Mouse (Mus musculus) hindbrain, embryonic 13.5 days (tissue): Measurements from ENCODE around the gene Cox17. TPM values are rescaled to one million over a fixed set of nuclear protein-coding genes. Genes with fewer than 3 reads are reported as not detected.

ENCODE experiments used
- ATAC-seq: fragments of 200-750 bp; cut with Nextera tagmentation; 2 replicates; pipeline ENCODE4 v1.8.0; 2017; ENCODE audit warnings: moderate TSS enrichment; ENCODE audit not compliant: low FRiP score
- H3K27ac ChIP-seq: fragments of 300-500 bp; sonication (generic); 2 replicates; pipeline ENCODE4 v1.5.1; 2015; ENCODE audit warnings: inconsistent platforms, mild to moderate bottlenecking, moderate library complexity
- H3K27me3 ChIP-seq: fragments of 300-500 bp; sonication (generic); 2 replicates; pipeline ENCODE4 v1.6.1; 2015; ENCODE audit warnings: mild to moderate bottlenecking, inconsistent platforms
- H3K36me3 ChIP-seq: fragments of 300-500 bp; sonication (generic); 2 replicates; pipeline ENCODE4 v1.6.1; 2015; ENCODE audit warnings: mild to moderate bottlenecking, inconsistent platforms
- H3K4me1 ChIP-seq: fragments of 300-500 bp; sonication (generic); replicated peaks from 2 replicates; pipeline ENCODE4 v1.6.1; 2015; ENCODE audit warnings: inconsistent platforms
- H3K4me2 ChIP-seq: fragments of 300-500 bp; sonication (generic); 2 replicates; pipeline ENCODE4 v1.6.1; 2015; ENCODE audit warnings: inconsistent platforms, mild to moderate bottlenecking, moderate library complexity
- H3K4me3 ChIP-seq: fragments of 300-500 bp; sonication (generic); 2 replicates; pipeline ENCODE4 v1.5.1; 2015; ENCODE audit warnings: mild to moderate bottlenecking, inconsistent platforms
- H3K9ac ChIP-seq: fragments of 300-500 bp; sonication (generic); 2 replicates; pipeline ENCODE4 v1.6.1; 2015; ENCODE audit warnings: mild to moderate bottlenecking, inconsistent platforms
- H3K9me3 ChIP-seq: fragments of 300-500 bp; sonication (generic); 2 replicates; pipeline ENCODE4 v1.6.1; 2016; ENCODE audit warnings: inconsistent platforms
- WGBS: fragments of 180-500 bp; shearing (Covaris S2); methylation state at CpG from one replicate; pipeline ENCODE4 v1.1.7; 2015; 5-methylcytosine and 5-hydroxymethylcytosine counted together
- polyA plus RNA-seq: library from polyadenylated mRNA; unstranded; fragments of >200 nt; fragmentation: Nextera tagmentation; extraction: Ambion mirVana; gene quantifications from 2 replicates; pipeline ENCODE4 v1.2.1, GENCODE M21; 2015

Cox17 gene
- 98.7 and 106 TPM in 2 replicates for polyA plus RNA-seq

- Histone ChIP-seq H3K27me3 (no peaks in the 10 kb centered on the region), H3K27ac (peak within 1 kb of the TSS; percentile 88), H3K9ac (peak within 1 kb of the TSS; percentile 87), H3K4me3 (peak within 1 kb of the TSS; percentile 75), H3K4me2 (peak within 1 kb of the TSS; percentile 78), H3K36me3 (peaks cover 28% of the 10 kb centered on the region), H3K9me3 (no peaks in the 10 kb centered on the region), H3K4me1 (peaks cover 16% of the 10 kb centered on the region)
- WGBS = 4% methylated on average over 35 of the region's 35 CpGs
- peak; percentile 97 for ATAC-seq
Observed at GRCm38 (mm10) chr16:38346529-38347325, at the start of gene Cox17, which contains the start of gene Gm21987. Gene Cox17 (plus strand): TSS chr16:38346991. Gene Gm21987 (plus strand): TSS chr16:38347040.

- WGBS = 92% methylated on average over 6 of the region's 6 CpGs
Observed at GRCm38 (mm10) chr16:38298410-38298809, 48.4 kb upstream of the Cox17 start.

GRCm38 (mm10) chr16:38302367-38302766, 44.4 kb upstream of the Cox17 start:
- Histone ChIP-seq H3K4me1 (peaks cover 9% of the 10 kb centered on the region), H3K9ac (no peak overlapping the region), H3K36me3 (no peaks in the 10 kb centered on the region), H3K9me3 (no peaks in the 10 kb centered on the region), H3K4me3 (no peak overlapping the region), H3K27me3 (no peaks in the 10 kb centered on the region), H3K4me2 (no peak overlapping the region), H3K27ac (no peak overlapping the region)
- no peak for ATAC-seq
- 92% methylated on average over 13 of the region's 13 CpGs for WGBS

More at GRCm38 (mm10) chr16:38298410-38298809, 48.4 kb upstream of the Cox17 start:
- no peaks in the 10 kb centered on the region for H3K9me3 ChIP-seq
- H3K4me1 ChIP-seq = no peaks in the 10 kb centered on the region
- no peak overlapping the region for H3K4me3 ChIP-seq
- H3K27ac ChIP-seq = no peak overlapping the region
- no peak overlapping the region for H3K4me2 ChIP-seq
- no peaks in the 10 kb centered on the region for H3K36me3 ChIP-seq
- no peaks in the 10 kb centered on the region for H3K27me3 ChIP-seq
- no peak overlapping the region for H3K9ac ChIP-seq
- ATAC-seq = no peak

DNA sequence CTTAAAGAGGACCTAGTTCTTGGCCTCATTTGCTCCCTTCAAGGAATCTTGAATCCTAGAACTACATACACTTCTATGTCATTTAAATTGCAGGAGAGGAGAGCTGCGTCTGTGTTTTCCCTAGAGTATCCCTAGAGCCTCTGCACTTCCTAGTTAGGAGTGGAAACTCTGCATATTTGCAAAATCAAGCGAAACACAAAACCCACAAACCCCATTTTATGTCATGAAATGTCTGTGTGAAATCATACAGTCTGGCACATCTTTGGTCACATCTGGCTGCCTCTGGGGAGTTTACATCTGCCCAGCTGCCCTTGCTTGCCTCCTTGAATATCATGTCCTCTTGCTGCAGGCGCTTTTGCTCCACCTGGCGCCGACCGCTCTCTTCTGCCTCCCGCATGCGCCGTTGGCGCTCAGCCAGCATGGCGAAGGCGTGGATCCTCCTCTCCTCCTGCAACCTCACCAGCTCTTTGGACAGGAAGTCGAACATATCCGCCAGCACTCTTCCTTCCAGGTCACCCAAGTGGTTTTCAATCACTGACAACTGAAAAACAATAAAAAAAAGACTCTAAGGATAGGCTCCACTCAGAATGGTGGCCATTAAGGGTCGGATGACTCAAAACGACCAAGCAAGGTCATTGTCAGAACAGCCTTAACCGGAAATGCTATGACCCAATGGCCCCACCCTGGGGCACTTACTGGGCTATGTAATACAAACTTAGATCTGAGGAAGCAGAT, 42.2 kb upstream of the Cox17 start:
- H3K27me3 ChIP-seq = no peaks in the 10 kb centered on the region
- no peak for ATAC-seq
- H3K36me3 ChIP-seq = no peaks in the 10 kb centered on the region
- H3K4me1 ChIP-seq = peaks cover 18% of the 10 kb centered on the region
- 80% methylated on average over 17 of the region's 17 CpGs for WGBS
- no peak overlapping the region for H3K4me2 ChIP-seq
- no peak overlapping the region for H3K4me3 ChIP-seq
- no peaks in the 10 kb centered on the region for H3K9me3 ChIP-seq
- H3K27ac ChIP-seq = no peak overlapping the region
- no peak overlapping the region for H3K9ac ChIP-seq

DNA sequence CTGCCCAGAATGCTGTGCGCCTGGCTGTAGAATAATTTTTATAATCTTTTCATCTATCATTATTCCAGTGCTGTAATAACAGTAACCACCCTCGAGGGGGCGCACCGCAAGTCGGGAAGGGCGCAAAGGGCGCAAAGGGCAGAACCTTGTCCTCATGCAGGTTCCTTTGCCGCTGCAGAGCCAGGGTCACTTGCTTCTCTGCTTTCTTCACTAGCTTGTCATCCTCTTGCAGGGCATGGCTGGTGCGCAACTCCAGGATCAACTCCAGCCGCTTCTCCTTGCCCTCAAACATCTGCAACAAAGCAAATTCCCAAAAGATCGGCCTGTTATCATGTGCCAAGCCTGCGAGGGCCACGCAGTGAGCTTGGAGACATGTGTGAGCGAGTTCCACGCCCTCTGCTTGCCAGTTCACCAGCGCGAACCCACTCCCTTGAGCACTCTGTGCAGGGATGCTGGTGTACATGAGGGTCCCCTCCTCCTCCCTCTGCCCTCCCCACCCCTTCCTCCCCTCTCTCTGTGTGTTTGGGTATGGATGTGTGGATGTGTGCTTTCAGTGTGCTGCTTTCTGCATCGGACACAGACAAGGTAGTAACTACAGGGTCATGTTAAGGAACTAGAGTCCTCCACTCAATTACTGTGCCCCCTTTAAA, 40.1 kb upstream of the Cox17 start:
- peak; percentile 54; the same call in 1 of the 2 replicates for ATAC-seq
- H3K9me3 ChIP-seq = no peaks in the 10 kb centered on the region
- no peak overlapping the region for H3K27ac ChIP-seq
- no peak overlapping the region for H3K4me2 ChIP-seq
- H3K4me3 ChIP-seq = no peak overlapping the region
- peaks cover 18% of the 10 kb centered on the region for H3K4me1 ChIP-seq
- no peaks in the 10 kb centered on the region for H3K36me3 ChIP-seq
- H3K9ac ChIP-seq = no peak overlapping the region
- WGBS = 50% methylated on average over 18 of the region's 18 CpGs
- H3K27me3 ChIP-seq = no peaks in the 10 kb centered on the region

DNA sequence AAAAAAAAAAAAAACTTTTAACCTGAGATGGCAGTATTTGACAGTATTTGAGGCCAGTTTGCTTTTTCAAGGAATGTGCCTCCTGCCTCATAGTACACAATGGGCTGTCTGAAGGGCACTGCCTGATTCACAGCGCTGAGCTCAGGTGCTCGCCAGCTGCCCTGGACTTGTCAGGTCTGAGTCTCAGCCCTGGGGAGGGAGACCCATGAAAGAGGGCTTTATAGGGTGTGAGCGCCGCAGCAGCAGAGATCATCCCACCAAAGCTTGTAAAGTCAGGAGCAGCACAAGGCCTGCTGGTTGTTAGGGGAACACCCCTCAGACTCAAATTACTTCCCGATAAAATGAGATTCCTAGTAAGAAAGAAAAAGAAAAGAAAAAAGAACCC, 39.6 kb upstream of the Cox17 start:
- Histone ChIP-seq H3K4me1 (peaks cover 18% of the 10 kb centered on the region), H3K4me2 (no peak overlapping the region), H3K27ac (no peak overlapping the region), H3K9ac (no peak overlapping the region), H3K36me3 (no peaks in the 10 kb centered on the region), H3K9me3 (no peaks in the 10 kb centered on the region), H3K27me3 (no peaks in the 10 kb centered on the region), H3K4me3 (no peak overlapping the region)
- 0 out of 2 replicates have a peak, but pooled peaks have one; percentile 52 for ATAC-seq
- 25% methylated on average over 5 of the region's 5 CpGs for WGBS

GRCm38 (mm10) chr16:38307651-38308050, 39.1 kb upstream of the Cox17 start:
- no peaks in the 10 kb centered on the region for H3K36me3 ChIP-seq
- no peaks in the 10 kb centered on the region for H3K9me3 ChIP-seq
- no peak for ATAC-seq
- no peak overlapping the region for H3K4me3 ChIP-seq
- H3K27ac ChIP-seq = no peak overlapping the region
- 0 out of 2 replicates have a peak overlapping the region, but pooled peaks have one; percentile 8 for H3K4me2 ChIP-seq
- WGBS = 53% methylated on average over 7 of the region's 7 CpGs
- peak overlapping the region; percentile 46; the same call in 1 of the 2 replicates for H3K9ac ChIP-seq
- no peaks in the 10 kb centered on the region for H3K27me3 ChIP-seq
- H3K4me1 ChIP-seq = peaks cover 18% of the 10 kb centered on the region

DNA sequence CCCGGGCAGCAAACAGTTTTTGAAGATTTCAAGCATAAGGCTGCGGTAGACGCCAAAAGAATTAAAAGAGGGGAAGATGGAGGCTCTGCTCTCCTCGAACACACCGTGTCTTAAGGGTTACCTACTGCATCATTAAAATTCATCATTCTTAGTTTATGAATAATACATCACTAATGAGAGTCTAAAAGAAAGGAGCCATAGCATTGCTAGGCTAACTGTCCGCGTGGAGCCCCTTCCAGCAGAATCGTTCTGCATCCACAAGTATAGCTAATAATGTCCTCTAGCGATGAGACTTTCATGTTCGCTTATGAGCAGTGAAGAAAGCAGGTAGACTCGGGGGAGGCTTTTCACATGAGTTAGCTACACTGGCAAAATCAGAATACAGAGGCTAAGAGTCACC, 38.6 kb upstream of the Cox17 start:
- peaks cover 18% of the 10 kb centered on the region for H3K4me1 ChIP-seq
- peak overlapping the region; percentile 46; the same call in 1 of the 2 replicates for H3K9ac ChIP-seq
- 0 out of 2 replicates have a peak overlapping the region, but pooled peaks have one; percentile 8 for H3K4me2 ChIP-seq
- H3K36me3 ChIP-seq = no peaks in the 10 kb centered on the region
- no peaks in the 10 kb centered on the region for H3K27me3 ChIP-seq
- 66% methylated on average over 11 of the region's 11 CpGs for WGBS
- H3K4me3 ChIP-seq = no peak overlapping the region
- no peak for ATAC-seq
- H3K9me3 ChIP-seq = no peaks in the 10 kb centered on the region
- H3K27ac ChIP-seq = no peak overlapping the region

- Histone ChIP-seq H3K9me3 (no peaks in the 10 kb centered on the region), H3K36me3 (no peaks in the 10 kb centered on the region), H3K4me1 (no peaks in the 10 kb centered on the region), H3K27me3 (no peaks in the 10 kb centered on the region), H3K4me2 (no peak overlapping the region), H3K27ac (no peak overlapping the region), H3K9ac (no peak overlapping the region), H3K4me3 (no peak overlapping the region)
- no peak for ATAC-seq
- 82% methylated on average over 9 of the region's 9 CpGs for WGBS
Observed at GRCm38 (mm10) chr16:38318492-38318891, 28.3 kb upstream of the Cox17 start.

GRCm38 (mm10) chr16:38319087-38319486, 27.7 kb upstream of the Cox17 start:
- no peaks in the 10 kb centered on the region for H3K36me3 ChIP-seq
- no peaks in the 10 kb centered on the region for H3K27me3 ChIP-seq
- H3K4me2 ChIP-seq = no peak overlapping the region
- no peaks in the 10 kb centered on the region for H3K9me3 ChIP-seq
- H3K9ac ChIP-seq = no peak overlapping the region
- H3K27ac ChIP-seq = no peak overlapping the region
- 92% methylated on average over 4 of the region's 4 CpGs for WGBS
- H3K4me3 ChIP-seq = no peak overlapping the region
- H3K4me1 ChIP-seq = no peaks in the 10 kb centered on the region
- no peak for ATAC-seq

- Histone ChIP-seq H3K36me3 (no peaks in the 10 kb centered on the region), H3K9ac (peak overlapping the region; percentile 49; the same call in 1 of the 2 replicates), H3K27me3 (no peaks in the 10 kb centered on the region), H3K4me2 (peak overlapping the region; percentile 48), H3K27ac (no peak overlapping the region), H3K9me3 (no peaks in the 10 kb centered on the region), H3K4me3 (peak overlapping the region; percentile 25; the same call in 1 of the 2 replicates), H3K4me1 (no peaks in the 10 kb centered on the region)
- ATAC-seq = peak; percentile 54; the same call in 1 of the 2 replicates
- WGBS = 32% methylated on average over 17 of the region's 17 CpGs
Observed at GRCm38 (mm10) chr16:38321452-38321935, 25.3 kb upstream of the Cox17 start.

DNA sequence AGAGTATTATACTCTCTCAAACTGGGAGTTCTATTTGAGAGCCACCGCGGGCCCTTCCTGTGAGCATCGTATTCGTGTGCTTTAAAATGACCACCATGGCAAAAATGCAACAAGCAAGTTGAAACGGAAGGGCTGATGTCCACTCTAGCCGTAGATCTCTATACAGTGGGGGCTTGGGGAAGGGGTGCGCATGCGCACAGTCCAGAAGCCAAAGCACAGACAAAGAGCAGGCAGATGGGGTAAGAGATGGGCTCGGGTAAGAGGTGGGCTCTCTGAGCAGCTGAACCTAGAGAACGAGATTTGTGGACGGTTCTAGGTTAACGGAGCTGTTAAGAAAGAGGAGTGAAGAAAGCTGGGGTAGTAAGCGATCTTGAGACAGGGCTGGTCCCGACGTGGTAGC, 22.5 kb upstream of the Cox17 start:
- Histone ChIP-seq H3K9me3 (no peaks in the 10 kb centered on the region), H3K36me3 (no peaks in the 10 kb centered on the region), H3K4me1 (no peaks in the 10 kb centered on the region), H3K4me3 (no peak overlapping the region), H3K27ac (no peak overlapping the region), H3K9ac (no peak overlapping the region), H3K4me2 (no peak overlapping the region), H3K27me3 (no peaks in the 10 kb centered on the region)
- no peak for ATAC-seq
- WGBS = 91% methylated on average over 15 of the region's 15 CpGs
